Mouse (Mus musculus) liver, adult 2 months (tissue): ENCODE measurements at regions not wholly inside any gene's neighbourhood (a gene's known extent, or its start where the extent isn't known, plus 50 kb on each side); places are given as distances from the start of the nearest gene placed in this dataset.

Source experiments
- DNase-seq: peaks from one replicate; pipeline ENCODE4 v3.0.0-alpha.2; 2011; ENCODE audit warnings: low read depth, low spot score; ENCODE audit errors: extremely low read depth
- H3K27ac ChIP-seq: fragments of 200-500 bp; replicated peaks from 2 replicates; pipeline ENCODE4 v1.5.1; 2012; ENCODE audit warnings: low read depth, mild to moderate bottlenecking, control low read depth, inconsistent platforms, low read length; ENCODE audit not compliant: insufficient read depth
- H3K27me3 ChIP-seq: fragments of 200-500 bp; 2 replicates; pipeline ENCODE4 v1.6.1; 2012; ENCODE audit warnings: mild to moderate bottlenecking, moderate library complexity, low read length, inconsistent platforms; ENCODE audit not compliant: control insufficient read depth, insufficient read depth
- H3K36me3 ChIP-seq: fragments of 200-500 bp; 2 replicates; pipeline ENCODE4 v1.6.1; 2012; ENCODE audit warnings: low read length, inconsistent platforms; ENCODE audit not compliant: control insufficient read depth, insufficient read depth
- H3K4me1 ChIP-seq: fragments of 200-500 bp; 2 replicates; pipeline ENCODE4 v1.6.1; 2011; ENCODE audit warnings: low read length; ENCODE audit not compliant: control insufficient read depth, insufficient read depth
- H3K4me3 ChIP-seq: fragments of 200-500 bp; 2 replicates; pipeline ENCODE4 v1.5.1; 2011; ENCODE audit warnings: low read depth, mild to moderate bottlenecking, control low read depth, low read length, moderate library complexity; ENCODE audit not compliant: insufficient read depth
- H3K79me2 ChIP-seq: fragments of 200-500 bp; 2 replicates; pipeline ENCODE4 v1.6.1; 2012; ENCODE audit warnings: inconsistent platforms, mild to moderate bottlenecking, low read length, moderate library complexity; ENCODE audit not compliant: control insufficient read depth, insufficient read depth
- H3K9ac ChIP-seq: fragments of 200-500 bp; 2 replicates; pipeline ENCODE4 v1.6.1; 2012; ENCODE audit warnings: low read depth, mild to moderate bottlenecking, control low read depth, inconsistent platforms, low read length
- CTCF ChIP-seq: fragments of 200-500 bp; IDR thresholded peaks from 2 replicates; pipeline ENCODE4 v1.5.1; 2011; ENCODE audit warnings: low read depth, low read length, control low read depth
- POLR2A ChIP-seq: fragments of 200-500 bp; IDR thresholded peaks from 2 replicates; pipeline ENCODE4 v1.6.1; 2011; ENCODE audit warnings: low read length, control low read depth; ENCODE audit not compliant: insufficient read depth; ENCODE audit errors: extremely low read depth
- WGBS: fragments of 180-500 bp; shearing (Covaris S2); methylation state at CpG from one replicate; pipeline ENCODE4 v1.1.7; 2018; 5-methylcytosine and 5-hydroxymethylcytosine counted together

GRCm38 (mm10) chr12:46393769-46394168, 425.0 kb downstream of the Nova1 start:
- TF ChIP-seq CTCF (no peak), POLR2A (no peak)
- Histone ChIP-seq H3K27me3 (no peaks in the 10 kb centered on the region), H3K79me2 (no peaks in the 10 kb centered on the region), H3K36me3 (no peaks in the 10 kb centered on the region), H3K9ac (no peak overlapping the region), H3K27ac (no peak overlapping the region), H3K4me3 (no peak overlapping the region), H3K4me1 (no peaks in the 10 kb centered on the region)
- DNase-seq: no peak

GRCm38 (mm10) chr12:46378914-46379313, 439.8 kb downstream of the Nova1 start:
- no peaks in the 10 kb centered on the region for H3K27me3 ChIP-seq
- no peak for DNase-seq
- no peak overlapping the region for H3K9ac ChIP-seq
- H3K27ac ChIP-seq: no peak overlapping the region
- H3K4me1 ChIP-seq: no peaks in the 10 kb centered on the region
- H3K4me3 ChIP-seq: no peak overlapping the region
- H3K36me3 ChIP-seq: no peaks in the 10 kb centered on the region
- no peaks in the 10 kb centered on the region for H3K79me2 ChIP-seq
- TF ChIP-seq POLR2A (no peak), CTCF (no peak)

GRCm38 (mm10) chr12:46371747-46372146, 447.0 kb downstream of the Nova1 start:
- 71% methylated on average over 3 of the region's 3 CpGs for WGBS
- Histone ChIP-seq H3K4me1 (no peaks in the 10 kb centered on the region), H3K27me3 (no peaks in the 10 kb centered on the region), H3K36me3 (no peaks in the 10 kb centered on the region), H3K4me3 (no peak overlapping the region), H3K79me2 (no peaks in the 10 kb centered on the region), H3K9ac (no peak overlapping the region), H3K27ac (no peak overlapping the region)
- TF ChIP-seq POLR2A (no peak), CTCF (no peak)
- peak; percentile 8 for DNase-seq

- Histone ChIP-seq H3K36me3 (no peaks in the 10 kb centered on the region), H3K4me1 (no peaks in the 10 kb centered on the region), H3K79me2 (no peaks in the 10 kb centered on the region), H3K27me3 (no peaks in the 10 kb centered on the region), H3K9ac (no peak overlapping the region), H3K4me3 (no peak overlapping the region), H3K27ac (no peak overlapping the region)
- TF ChIP-seq CTCF (no peak), POLR2A (no peak)
- DNase-seq: no peak
- WGBS: 68% methylated on average over 1 of the region's 1 CpGs
These were observed 485.4 kb downstream of the Nova1 start for GRCm38 (mm10) chr12:46333376-46333775.

- H3K4me1 ChIP-seq: no peaks in the 10 kb centered on the region
- no peaks in the 10 kb centered on the region for H3K36me3 ChIP-seq
- H3K4me3 ChIP-seq: no peak overlapping the region
- no peak for TF ChIP-seq CTCF
- TF ChIP-seq POLR2A: no peak
- H3K27ac ChIP-seq: no peak overlapping the region
- no peak for DNase-seq
- no peak overlapping the region for H3K9ac ChIP-seq
- no peaks in the 10 kb centered on the region for H3K79me2 ChIP-seq
- no peaks in the 10 kb centered on the region for H3K27me3 ChIP-seq
- 71% methylated on average over 1 of the region's 1 CpGs for WGBS
These were observed 490.9 kb downstream of the Nova1 start for GRCm38 (mm10) chr12:46327865-46328264.

- no peaks in the 10 kb centered on the region for H3K36me3 ChIP-seq
- WGBS: 53% methylated on average over 3 of the region's 3 CpGs
- TF ChIP-seq CTCF (no peak), POLR2A (no peak)
- DNase-seq: no peak
- no peaks in the 10 kb centered on the region for H3K27me3 ChIP-seq
- no peak overlapping the region for H3K4me3 ChIP-seq
- no peaks in the 10 kb centered on the region for H3K4me1 ChIP-seq
- H3K79me2 ChIP-seq: no peaks in the 10 kb centered on the region
- no peak overlapping the region for H3K27ac ChIP-seq
- no peak overlapping the region for H3K9ac ChIP-seq
These were observed 495.5 kb downstream of the Nova1 start for GRCm38 (mm10) chr12:46323276-46323675.
